Mouse (Mus musculus) heart, adult 18-20 months (tissue): ENCODE results near the gene Klhl30. TPM values are rescaled to one million over a fixed set of nuclear protein-coding genes. Genes with fewer than 3 reads are reported as not detected.

Experiments
- DNase-seq, 2 experiments: peaks; one replicate each; pipeline ENCODE4 v3.0.0; 2021 to 2022; ENCODE audit warnings: mixed read lengths in 1 of 2
- total RNA-seq, 2 experiments: library from RNA; stranded (reverse); gene quantifications; 2 replicates each; pipeline ENCODE4 v1.2.3; 2021

The Klhl30 gene
- total RNA-seq, 2 experiments from 2014 or later, result 47.1 to 54.9 TPM

DNA sequence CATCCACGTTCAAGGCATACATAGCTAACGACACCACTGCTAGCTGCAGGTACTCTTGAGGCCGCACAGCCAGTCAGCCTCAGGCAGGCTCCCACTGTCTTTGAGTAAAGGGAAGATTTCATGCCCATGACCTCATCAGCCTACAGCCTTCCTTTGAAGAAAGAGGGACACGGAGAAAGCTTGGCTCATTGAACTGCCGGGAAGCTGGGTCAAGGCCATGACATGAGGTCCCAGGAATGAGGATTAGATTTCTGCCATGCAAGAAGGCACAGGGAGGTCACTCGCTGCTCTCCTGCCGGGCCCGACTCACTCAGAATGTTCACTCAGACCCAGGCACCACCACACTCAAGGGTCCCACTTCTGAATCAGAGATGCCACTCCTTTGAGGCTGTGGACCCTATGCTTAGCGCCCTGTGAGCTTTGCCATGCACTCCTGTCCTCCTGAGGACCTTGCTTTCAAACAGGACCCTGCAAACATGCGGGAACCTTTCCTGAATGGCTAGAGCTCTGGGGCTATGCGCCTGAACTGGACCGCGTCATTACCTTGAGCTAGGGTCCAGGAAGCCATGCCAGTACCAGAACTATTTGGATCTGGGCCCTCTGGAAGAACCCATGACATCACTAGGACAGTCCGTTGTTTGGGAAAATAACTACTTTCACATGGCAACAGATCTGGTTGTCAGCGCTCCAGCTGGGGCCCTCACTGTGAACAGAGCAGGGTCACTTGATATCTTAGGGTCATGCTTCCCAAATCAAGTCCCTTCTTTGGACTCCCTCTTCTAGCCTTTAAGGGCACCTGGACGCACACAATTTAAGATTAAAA lies 14.2 kb downstream of the Klhl30 start:
- no peak for DNase-seq

GRCm38 (mm10) chr1:91365816-91366214 lies 15.0 kb downstream of the Klhl30 start:
- DNase-seq, result no peak

- DNase-seq, result peak; percentile 63 to 81
Observed at GRCm38 (mm10) chr1:91366215-91367108, 15.6 kb downstream of the Klhl30 start, which contains the start of gene Erfe. TSS of gene Erfe (plus strand) at chr1:91366430.

- no peak for DNase-seq
Observed at GRCm38 (mm10) chr1:91367295-91367694, 16.5 kb downstream of the Klhl30 start.

DNA sequence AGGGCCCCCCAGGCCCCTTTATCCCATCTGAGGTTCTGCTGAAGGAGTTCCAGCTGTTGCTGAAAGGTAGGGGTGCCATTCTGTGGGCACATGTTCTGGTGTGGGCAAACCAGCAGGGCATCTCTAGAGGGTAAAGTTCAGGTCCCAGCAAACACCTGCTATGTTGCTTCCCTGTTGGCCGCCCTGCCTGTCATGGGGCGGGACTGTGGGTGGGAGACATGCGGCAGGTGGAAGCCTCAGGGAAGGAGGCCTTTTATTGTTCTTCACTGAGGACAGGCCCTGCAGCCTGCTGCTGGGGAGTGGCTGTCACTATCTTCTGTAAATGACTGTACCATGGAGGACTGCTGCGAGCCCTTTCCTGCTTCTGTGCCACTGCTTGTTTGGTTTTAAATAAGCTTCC lies 18.6 kb downstream of the Klhl30 start:
- no peak for DNase-seq

DNA sequence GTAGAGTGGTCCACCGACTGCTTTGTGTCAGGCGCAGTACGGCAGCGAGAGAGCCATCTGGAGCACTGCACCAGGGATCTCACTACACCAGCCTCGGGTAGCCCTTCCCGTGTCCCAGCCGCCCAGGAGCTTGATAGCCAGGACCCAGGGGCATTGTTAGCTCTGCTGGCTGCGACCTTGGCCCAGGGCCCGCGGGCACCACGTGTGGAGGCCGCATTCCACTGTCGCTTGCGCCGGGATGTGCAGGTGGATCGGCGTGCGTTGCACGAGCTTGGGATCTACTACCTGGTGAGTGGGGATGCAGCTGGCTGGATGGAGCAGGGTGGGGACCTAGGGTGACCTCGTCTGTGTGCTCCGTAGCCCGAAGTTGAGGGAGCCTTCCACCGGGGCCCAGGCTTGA lies 19.2 kb downstream of the Klhl30 start:
- no peak for DNase-seq

DNA sequence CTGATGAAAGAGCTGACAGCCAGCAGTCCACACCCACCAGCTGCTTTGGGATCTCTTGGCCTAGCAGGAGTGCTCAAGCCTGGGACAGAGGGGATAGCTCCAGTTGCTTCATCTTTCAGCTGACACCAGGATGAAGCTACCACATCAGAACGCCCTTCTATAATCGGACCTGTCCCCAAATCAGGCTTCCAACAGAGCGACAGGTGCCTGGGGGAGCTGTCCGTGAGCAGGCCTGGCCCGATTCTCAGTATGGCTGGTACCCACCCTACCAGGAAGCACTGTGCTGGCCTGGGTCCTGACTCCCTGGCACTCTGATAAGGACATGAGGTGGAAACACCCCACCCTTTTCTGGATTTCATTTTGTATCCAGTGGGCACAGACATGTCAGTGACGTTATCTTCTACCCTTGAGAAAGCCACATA lies 22.6 kb downstream of the Klhl30 start:
- no peak for DNase-seq

GRCm38 (mm10) chr1:91380453-91381090 lies 29.8 kb downstream of the Klhl30 start:
- DNase-seq, result peak; percentile 55 to 90

DNA sequence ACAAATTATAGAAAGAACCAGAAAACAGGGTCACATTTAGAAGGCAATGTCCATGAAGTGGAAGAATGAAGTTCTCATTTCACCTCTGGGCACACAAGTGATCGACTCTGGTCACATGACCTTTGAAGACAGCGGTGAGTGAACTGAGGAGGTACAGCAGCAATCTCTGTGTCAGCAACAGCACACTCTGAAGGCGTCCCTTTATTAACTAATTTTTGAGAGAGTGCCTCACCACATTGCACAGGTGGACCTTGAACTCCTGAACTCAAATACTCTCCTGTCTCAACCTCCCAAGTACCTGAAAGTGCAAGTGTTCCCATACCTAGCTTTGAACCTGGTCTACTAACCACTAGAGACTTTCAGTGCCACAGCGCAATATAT lies 30.3 kb downstream of the Klhl30 start:
- no peak for DNase-seq

DNA sequence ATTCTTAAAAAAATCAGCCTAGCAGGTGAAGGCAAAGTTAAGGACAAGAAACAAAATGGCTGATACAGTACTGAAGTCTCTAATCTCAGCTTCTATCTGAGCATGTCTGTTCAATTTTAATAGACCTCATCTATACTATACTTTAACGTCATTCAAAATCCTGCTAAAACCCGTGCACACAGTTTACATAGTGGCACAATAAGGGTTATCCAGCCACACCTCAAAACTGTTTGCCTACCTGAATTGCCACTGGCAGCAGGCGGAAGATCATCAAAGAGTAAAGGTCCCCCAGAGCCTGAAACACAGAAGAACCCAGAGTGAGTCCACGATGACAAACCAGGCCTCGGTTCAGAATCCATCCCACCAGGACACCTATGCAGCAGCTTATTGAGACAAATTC lies 39.6 kb downstream of the Klhl30 start:
- DNase-seq, result no peak

DNA sequence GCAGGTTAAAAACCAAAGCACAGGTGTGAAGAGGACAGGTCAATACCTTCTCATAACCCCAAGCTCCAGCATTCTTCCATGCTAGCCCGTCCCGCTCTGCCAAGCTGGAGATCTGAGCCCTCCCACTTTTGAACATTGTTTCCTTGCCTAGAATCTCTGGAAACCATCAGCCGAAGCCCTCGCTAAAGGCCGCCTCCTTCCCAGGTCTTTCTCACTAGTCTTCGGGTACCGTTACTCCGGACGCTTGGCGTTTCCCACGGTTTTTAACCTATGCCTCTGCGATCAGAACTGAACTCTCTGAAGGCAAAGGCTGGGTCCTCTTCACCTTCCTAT lies 47.1 kb downstream of the Klhl30 start:
- DNase-seq, result no peak

DNA sequence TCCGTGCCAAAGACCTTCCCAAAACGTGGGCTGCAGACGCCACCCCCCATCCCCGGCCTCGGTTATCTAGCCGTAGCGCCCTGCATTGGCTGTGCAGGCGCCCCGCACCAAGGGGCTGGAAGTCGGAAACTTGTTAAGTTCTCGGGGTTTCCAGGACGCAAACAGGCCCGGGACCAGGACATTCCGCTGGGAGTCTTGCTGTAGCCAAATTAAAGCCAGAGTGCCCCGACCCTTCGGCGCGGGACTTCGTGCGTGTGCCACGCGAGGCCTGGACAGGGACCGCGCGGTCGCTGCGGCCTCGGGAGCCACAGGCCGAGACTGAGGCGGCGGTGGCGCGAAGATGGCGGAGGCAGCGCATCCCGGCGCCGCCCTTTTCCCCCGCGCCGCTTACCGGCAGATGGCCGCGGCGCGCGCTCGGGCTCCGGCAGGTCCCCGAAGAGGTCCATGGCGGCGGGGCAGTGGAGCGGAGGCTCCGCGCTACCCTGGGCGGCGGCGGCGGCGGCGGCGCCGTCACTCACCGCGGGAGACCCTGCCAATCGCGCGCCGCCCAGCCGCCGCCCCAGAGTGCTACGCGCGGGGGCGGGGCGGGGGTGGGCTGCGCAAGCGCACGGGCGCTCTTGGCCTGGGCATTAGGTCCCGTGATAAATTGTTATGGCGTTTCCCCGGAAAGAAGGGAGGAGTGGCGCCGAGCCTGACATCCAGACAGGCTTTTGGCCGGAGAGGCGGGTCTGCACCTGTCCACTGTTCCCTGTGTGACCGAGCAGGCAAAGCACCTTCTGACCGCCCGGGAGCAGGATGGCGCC lies 47.6 kb downstream of the Klhl30 start, which contains the start of gene Ilkap:
Gene Ilkap (minus strand): TSS at position 556 of the 803 bp plus-strand sequence.
- DNase-seq, result peak; percentile 89 to 91

- DNase-seq, result no peak
Observed at GRCm38 (mm10) chr1:91404976-91405375, 54.2 kb downstream of the Klhl30 start.

- DNase-seq, result peak in 1 of 2 experiments; percentile 42
Observed at GRCm38 (mm10) chr1:91405406-91406169, 54.8 kb downstream of the Klhl30 start.

GRCm38 (mm10) chr1:91407819-91408218 lies 57.0 kb downstream of the Klhl30 start:
- no peak for DNase-seq

DNA sequence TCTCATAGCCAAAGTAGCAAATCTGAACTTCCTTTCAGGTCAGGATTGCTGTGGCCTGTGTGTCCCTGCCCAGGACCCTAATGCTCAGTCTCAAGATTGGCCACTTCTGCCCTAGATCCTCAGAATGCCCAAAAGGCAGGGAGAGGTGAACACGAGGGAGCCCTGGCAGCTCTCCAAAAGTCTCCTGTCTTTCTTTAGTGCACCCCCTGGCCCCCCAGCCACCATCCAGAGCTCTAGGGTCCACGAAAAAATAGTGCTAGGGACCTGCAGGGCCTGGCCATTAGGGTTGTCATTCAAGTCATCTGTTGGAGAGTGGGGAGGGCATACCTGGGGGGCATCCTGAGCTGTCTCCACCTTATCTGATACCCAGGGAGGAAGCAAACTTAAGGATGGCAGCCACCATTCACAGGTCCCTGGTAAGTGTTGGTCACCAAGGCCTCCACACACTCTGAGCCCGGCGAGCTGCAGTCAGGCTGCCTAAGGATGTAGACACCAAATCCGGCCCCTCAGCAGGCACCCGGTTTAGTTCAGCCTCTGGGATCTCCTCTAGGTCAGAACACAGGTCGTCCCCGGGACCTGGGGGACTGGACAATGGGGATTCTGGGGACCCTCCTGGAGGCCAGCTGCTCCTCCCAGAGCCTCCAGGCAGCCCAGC lies 60.9 kb downstream of the Klhl30 start:
- DNase-seq, result no peak
